Mouse (Mus musculus) G1E-ER4 (cell line): Measurements from ENCODE around the gene Clstn2. TPM values are rescaled to one million over a fixed set of nuclear protein-coding genes. Genes with fewer than 3 reads are reported as not detected.

Source experiments
- GATA1 ChIP-seq: IDR thresholded peaks from one replicate; pipeline ENCODE4 v1.8.0; 2012; ENCODE audit warnings: low read length, inconsistent platforms
- polyA plus RNA-seq: library from polyadenylated mRNA; stranded (reverse); fragments of >175 nt; gene quantifications from 2 replicates; pipeline ENCODE4 v1.2.3, GENCODE M21; 2012

Gene Clstn2
- polyA plus RNA-seq, 1 experiment: not detected

DNA sequence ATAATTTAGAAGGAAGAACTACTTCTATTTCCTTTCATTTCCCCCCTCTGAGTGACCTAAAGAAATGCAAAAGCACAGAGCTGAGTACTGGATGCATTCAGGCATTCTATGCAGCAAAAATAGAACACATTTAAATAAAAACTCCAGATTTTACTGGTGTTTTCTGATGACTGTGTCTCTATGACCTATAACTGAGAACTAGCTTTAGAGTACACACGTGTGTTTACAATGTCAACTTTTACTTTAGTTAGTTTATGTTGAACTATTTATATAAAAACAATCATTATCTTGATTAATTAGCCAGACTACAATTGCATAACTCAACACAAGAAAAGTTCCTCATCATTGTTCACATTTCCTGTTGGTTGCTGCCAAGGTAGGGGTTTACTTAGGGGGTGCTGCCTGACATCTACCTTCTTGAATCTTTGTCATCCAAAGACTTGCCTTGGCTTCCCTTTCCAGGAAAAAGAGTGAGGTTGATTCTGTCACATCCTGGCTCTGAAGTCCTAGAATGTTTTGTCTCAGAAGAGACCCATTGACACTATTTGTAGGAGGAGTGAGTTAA lies 603.0 kb downstream of the Clstn2 start:
- no peak for TF ChIP-seq GATA1

DNA sequence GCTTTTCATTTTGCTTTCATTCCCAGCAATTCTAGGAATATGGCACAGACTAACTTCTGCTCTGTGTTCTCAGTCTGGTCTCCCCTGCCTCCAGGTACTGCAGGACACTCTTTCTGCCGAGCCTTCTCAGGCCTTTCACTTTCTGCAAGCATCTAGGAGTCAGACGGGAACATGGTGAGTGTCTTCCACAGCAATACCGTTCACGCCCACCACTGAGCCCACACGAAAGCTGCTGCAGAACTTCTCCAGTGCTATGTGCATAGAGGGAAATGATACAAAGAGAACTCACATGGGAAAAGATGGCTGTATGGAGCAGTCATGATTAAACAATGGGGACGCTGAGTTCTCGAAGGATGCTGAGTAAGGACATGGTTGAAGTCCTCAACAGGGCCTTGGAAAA lies 604.9 kb downstream of the Clstn2 start:
- no peak for TF ChIP-seq GATA1

DNA sequence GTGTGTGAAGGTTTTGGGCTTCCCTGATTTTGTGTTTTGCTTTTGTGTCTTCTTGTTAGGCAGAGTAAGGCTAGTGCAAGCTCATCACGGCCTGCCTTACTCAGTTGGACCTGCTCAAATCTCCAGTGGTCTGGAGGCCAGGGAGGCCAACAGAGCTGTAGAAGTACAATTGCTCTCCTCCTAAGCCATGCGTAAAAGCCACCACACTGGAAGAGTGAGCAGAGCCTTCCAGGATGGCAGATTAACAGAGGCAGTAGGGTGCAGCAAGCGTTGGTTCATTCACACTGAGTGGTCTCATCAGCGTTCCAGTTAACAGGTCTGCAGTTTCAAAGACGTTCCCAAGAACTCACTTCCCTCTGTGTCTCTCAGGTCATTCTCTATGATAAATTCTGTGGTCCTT lies 612.1 kb downstream of the Clstn2 start:
- TF ChIP-seq GATA1: no peak

DNA sequence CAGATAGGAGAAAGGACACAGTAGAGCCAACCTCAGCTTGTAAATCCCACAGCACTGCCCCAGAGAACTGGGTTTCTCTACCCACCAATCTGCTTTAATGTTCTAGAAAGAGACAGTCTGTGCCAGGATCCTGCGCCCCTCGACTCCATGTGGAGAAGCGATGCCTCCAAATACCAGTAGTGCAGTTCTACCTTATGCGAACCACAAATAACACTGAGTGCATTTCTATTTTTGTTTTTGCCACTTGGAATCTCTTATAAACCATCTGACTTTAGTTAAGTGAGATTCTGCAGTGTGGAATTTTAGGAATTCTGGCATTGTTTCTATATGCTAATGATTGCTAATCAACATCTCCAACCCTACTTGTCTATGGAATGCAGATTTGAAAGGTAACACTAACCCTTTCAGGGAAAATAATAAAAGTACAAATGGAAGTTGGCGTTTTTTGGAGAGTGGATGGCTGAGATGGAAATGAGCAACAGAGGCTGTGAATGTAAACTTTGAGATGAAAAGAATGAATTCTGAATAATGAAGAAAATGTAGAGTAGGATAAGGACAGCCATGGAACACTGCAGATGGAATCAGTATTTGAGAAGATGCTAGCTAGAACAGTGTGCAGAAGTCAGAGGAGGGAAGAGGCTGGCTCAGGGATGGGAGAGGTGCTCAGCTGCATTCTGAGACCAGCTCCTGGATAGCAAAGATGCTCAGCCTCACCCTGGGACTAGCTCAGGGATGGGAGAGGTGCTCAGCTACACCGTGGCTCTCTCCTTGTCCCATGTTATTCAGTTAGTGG lies 617.9 kb downstream of the Clstn2 start:
- TF ChIP-seq GATA1: no peak

DNA sequence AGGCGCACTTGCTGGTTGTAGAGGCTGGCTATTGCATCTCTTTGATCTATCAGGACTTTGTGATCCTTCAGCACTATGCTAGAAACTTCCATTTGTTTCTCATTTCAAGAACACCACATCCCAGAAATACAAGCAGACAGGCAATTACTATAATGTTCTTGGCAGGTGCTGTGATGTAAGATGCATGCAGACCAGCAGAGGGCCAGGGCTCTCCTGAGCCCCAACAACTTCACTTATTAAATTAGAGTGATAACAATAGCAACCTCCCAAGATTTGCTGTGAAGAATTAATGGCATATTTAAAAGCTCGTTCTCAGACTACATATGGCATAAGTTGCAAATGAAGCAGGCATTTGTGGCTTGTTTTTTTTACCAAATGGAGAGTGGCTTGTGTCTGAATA lies 624.8 kb downstream of the Clstn2 start:
- no peak for TF ChIP-seq GATA1
